Mouse (Mus musculus): ENCODE measurements around the gene Gm20388.

- TF ChIP-seq GATA1 (IDR thresholded peaks at IDR 0.05; ENCODE audit: low read length) (no peak), TAL1 (IDR thresholded peaks at IDR 0.05; ENCODE audit: low read length) (no peak)
These were observed 561.6 kb downstream of the Gm20388 start for GRCm38 (mm10) chr8:120472230-120472629.

Measured in erythroblast, embryonic 14.5 days (primary cell).